Mouse (Mus musculus): Measurements from ENCODE around the gene Nxn. TPM values are rescaled to one million over a fixed set of nuclear protein-coding genes. Genes with fewer than 3 reads are reported as not detected.

The Nxn gene
- polyA plus RNA-seq, 1 experiment, result 7.4 TPM

- 64% methylated on average over 5 of the region's 5 CpGs for WGBS
- H3K27ac ChIP-seq (ENCODE audit: insufficient read depth, low read depth, low read length), result no peak overlapping the region
- H3K4me3 ChIP-seq (ENCODE audit: low read depth, low read length), result no peak overlapping the region
- H3K27me3 ChIP-seq (ENCODE audit: control insufficient read depth, insufficient read depth, low read length), result no peaks in the 10 kb centered on the region
- TF ChIP-seq CTCF (IDR thresholded peaks at IDR 0.05; ENCODE audit: extremely low read depth, insufficient read length, insufficient replicate concordance, low read depth, low read length) (no peak), POLR2A (IDR thresholded peaks at IDR 0.05; ENCODE audit: low read depth, low read length) (no peak)
- peaks cover 3% of the 10 kb centered on the region; the same call in 1 of the 2 replicates for H3K4me1 ChIP-seq (ENCODE audit: control insufficient read depth, insufficient read depth, insufficient read length, low read length)
- no peaks in the 10 kb centered on the region for H3K36me3 ChIP-seq (ENCODE audit: control insufficient read depth, insufficient read depth, low read length)
Observed at GRCm38 (mm10) chr11:76322939-76323338, 76.0 kb downstream of the Nxn start.

DNA sequence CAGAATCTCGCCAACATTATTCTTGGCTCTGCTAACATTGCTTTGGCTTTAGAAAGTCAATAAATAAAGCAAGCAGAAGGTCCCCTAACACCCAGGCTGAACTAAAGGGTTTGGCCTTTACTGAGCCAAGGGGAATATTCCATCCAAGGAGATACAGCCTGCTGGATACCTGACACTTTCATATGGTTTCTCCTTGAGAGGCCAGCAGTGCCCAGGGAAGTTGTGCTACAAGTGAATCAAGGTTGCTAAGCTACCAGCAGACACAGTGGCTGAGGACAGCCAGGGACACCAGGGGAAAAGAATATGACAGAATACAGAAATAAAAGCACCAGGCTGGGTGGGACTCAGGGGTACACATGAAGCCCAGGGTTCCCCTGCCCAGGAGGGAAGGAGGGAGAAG, 76.9 kb downstream of the Nxn start:
- TF ChIP-seq CTCF (IDR thresholded peaks at IDR 0.05; ENCODE audit: extremely low read depth, insufficient read length, insufficient replicate concordance, low read depth, low read length), result no peak
- TF ChIP-seq POLR2A (IDR thresholded peaks at IDR 0.05; ENCODE audit: low read depth, low read length), result no peak
- H3K27me3 ChIP-seq (ENCODE audit: control insufficient read depth, insufficient read depth, low read length), result no peaks in the 10 kb centered on the region
- no peak overlapping the region for H3K27ac ChIP-seq (ENCODE audit: insufficient read depth, low read depth, low read length)
- H3K4me1 ChIP-seq (ENCODE audit: control insufficient read depth, insufficient read depth, insufficient read length, low read length), result peaks cover 3% of the 10 kb centered on the region; the same call in 1 of the 2 replicates
- H3K4me3 ChIP-seq (ENCODE audit: low read depth, low read length), result no peak overlapping the region
- no peaks in the 10 kb centered on the region for H3K36me3 ChIP-seq (ENCODE audit: control insufficient read depth, insufficient read depth, low read length)
- WGBS, result 76% methylated on average over 1 of the region's 1 CpGs

GRCm38 (mm10) chr11:76320475-76320874, 78.5 kb downstream of the Nxn start:
- H3K36me3 ChIP-seq (ENCODE audit: control insufficient read depth, insufficient read depth, low read length), result no peaks in the 10 kb centered on the region
- no peaks in the 10 kb centered on the region for H3K27me3 ChIP-seq (ENCODE audit: control insufficient read depth, insufficient read depth, low read length)
- no peak for TF ChIP-seq POLR2A (IDR thresholded peaks at IDR 0.05; ENCODE audit: low read depth, low read length)
- TF ChIP-seq CTCF (IDR thresholded peaks at IDR 0.05; ENCODE audit: extremely low read depth, insufficient read length, insufficient replicate concordance, low read depth, low read length), result no peak
- no peak overlapping the region for H3K27ac ChIP-seq (ENCODE audit: insufficient read depth, low read depth, low read length)
- no peak overlapping the region for H3K4me3 ChIP-seq (ENCODE audit: low read depth, low read length)
- H3K4me1 ChIP-seq (ENCODE audit: control insufficient read depth, insufficient read depth, insufficient read length, low read length), result no peaks in the 10 kb centered on the region
- WGBS, result 89% methylated on average over 9 of the region's 9 CpGs

DNA sequence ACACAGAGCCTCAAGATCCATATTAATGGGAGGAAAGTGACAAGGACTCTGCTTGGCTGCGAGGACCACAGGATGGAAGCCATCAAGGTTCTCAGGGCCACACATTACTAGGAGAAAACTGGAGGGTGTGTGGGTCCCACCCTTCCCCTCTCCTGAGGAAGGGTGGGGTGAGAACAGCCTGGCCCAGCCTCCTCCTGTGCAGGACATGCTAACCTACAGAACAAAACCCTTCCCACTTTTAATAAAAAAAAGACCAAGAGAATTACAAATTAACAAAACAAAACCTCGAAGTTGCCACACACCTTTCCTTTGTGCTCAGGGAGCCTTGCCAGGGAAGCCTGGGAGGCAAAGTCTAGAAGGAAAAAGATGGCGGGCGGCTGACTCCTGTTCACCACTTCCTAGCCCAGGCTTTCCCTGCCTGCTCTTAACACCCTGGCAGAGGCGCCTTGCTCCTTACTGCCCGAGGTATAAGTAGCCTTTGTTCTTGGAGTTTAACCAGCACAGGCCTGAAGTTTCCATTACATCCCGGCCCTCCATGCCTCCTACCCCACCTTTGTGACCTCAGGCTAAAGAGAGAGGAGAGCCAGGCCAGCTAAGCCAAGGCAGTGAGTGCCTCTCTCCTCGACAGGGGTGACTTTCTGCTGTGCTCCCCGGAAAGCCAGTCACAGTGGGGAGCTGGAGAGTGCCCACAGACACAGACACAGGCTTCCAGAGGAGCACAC, 79.1 kb downstream of the Nxn start:
- H3K36me3 ChIP-seq (ENCODE audit: control insufficient read depth, insufficient read depth, low read length), result no peaks in the 10 kb centered on the region
- no peaks in the 10 kb centered on the region for H3K27me3 ChIP-seq (ENCODE audit: control insufficient read depth, insufficient read depth, low read length)
- H3K4me3 ChIP-seq (ENCODE audit: low read depth, low read length), result no peak overlapping the region
- WGBS, result 72% methylated on average over 9 of the region's 9 CpGs
- no peak overlapping the region for H3K27ac ChIP-seq (ENCODE audit: insufficient read depth, low read depth, low read length)
- no peaks in the 10 kb centered on the region for H3K4me1 ChIP-seq (ENCODE audit: control insufficient read depth, insufficient read depth, insufficient read length, low read length)
- TF ChIP-seq CTCF (IDR thresholded peaks at IDR 0.05; ENCODE audit: extremely low read depth, insufficient read length, insufficient replicate concordance, low read depth, low read length), result no peak

- TF ChIP-seq CTCF (IDR thresholded peaks at IDR 0.05; ENCODE audit: extremely low read depth, insufficient read length, insufficient replicate concordance, low read depth, low read length), result no peak
- TF ChIP-seq POLR2A (IDR thresholded peaks at IDR 0.05; ENCODE audit: low read depth, low read length), result no peak
- no peak overlapping the region for H3K4me3 ChIP-seq (ENCODE audit: low read depth, low read length)
- no peaks in the 10 kb centered on the region for H3K27me3 ChIP-seq (ENCODE audit: control insufficient read depth, insufficient read depth, low read length)
- WGBS, result 75% methylated on average over 2 of the region's 2 CpGs
- no peak overlapping the region for H3K27ac ChIP-seq (ENCODE audit: insufficient read depth, low read depth, low read length)
- no peaks in the 10 kb centered on the region for H3K4me1 ChIP-seq (ENCODE audit: control insufficient read depth, insufficient read depth, insufficient read length, low read length)
- H3K36me3 ChIP-seq (ENCODE audit: control insufficient read depth, insufficient read depth, low read length), result no peaks in the 10 kb centered on the region
Observed at GRCm38 (mm10) chr11:76317904-76318303, 81.0 kb downstream of the Nxn start.

GRCm38 (mm10) chr11:76315785-76316444, 83.0 kb downstream of the Nxn start:
- TF ChIP-seq CTCF (IDR thresholded peaks at IDR 0.05; ENCODE audit: extremely low read depth, insufficient read length, insufficient replicate concordance, low read depth, low read length) (no peak), POLR2A (IDR thresholded peaks at IDR 0.05; ENCODE audit: low read depth, low read length) (no peak)
- Histone ChIP-seq H3K27me3 (ENCODE audit: control insufficient read depth, insufficient read depth, low read length) (no peaks in the 10 kb centered on the region), H3K4me3 (ENCODE audit: low read depth, low read length) (no peak overlapping the region), H3K36me3 (ENCODE audit: control insufficient read depth, insufficient read depth, low read length) (no peaks in the 10 kb centered on the region), H3K4me1 (ENCODE audit: control insufficient read depth, insufficient read depth, insufficient read length, low read length) (no peaks in the 10 kb centered on the region), H3K27ac (ENCODE audit: insufficient read depth, low read depth, low read length) (no peak overlapping the region)
- 70% methylated on average over 5 of the region's 5 CpGs for WGBS

DNA sequence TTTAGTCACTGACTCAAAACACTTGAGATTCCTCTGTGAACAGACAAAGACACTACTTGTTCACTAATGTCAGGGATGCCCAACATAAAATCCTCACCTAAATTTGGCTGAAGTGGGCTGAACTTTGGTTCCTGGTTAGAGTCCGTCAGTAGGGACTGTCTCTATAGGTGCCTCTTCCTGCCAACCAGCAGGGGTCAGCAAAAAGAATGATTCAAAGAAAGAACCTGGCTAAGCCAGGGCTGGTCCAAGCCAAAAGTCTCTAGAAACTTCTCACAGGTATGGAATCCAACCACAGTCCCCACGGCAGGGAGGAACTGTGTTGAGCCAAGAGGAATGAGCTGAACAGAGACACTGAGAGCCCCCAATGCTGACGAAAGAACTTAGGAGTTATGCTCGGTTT, 84.2 kb downstream of the Nxn start:
- H3K27ac ChIP-seq (ENCODE audit: insufficient read depth, low read depth, low read length), result no peak overlapping the region
- TF ChIP-seq CTCF (IDR thresholded peaks at IDR 0.05; ENCODE audit: extremely low read depth, insufficient read length, insufficient replicate concordance, low read depth, low read length) (peak; percentile 31; the same call in 1 of the 2 replicates), POLR2A (IDR thresholded peaks at IDR 0.05; ENCODE audit: low read depth, low read length) (no peak)
- H3K4me1 ChIP-seq (ENCODE audit: control insufficient read depth, insufficient read depth, insufficient read length, low read length), result peaks cover 4% of the 10 kb centered on the region; the same call in 1 of the 2 replicates
- WGBS, result 52% methylated on average over 4 of the region's 4 CpGs
- no peaks in the 10 kb centered on the region for H3K36me3 ChIP-seq (ENCODE audit: control insufficient read depth, insufficient read depth, low read length)
- no peak overlapping the region for H3K4me3 ChIP-seq (ENCODE audit: low read depth, low read length)
- H3K27me3 ChIP-seq (ENCODE audit: control insufficient read depth, insufficient read depth, low read length), result no peaks in the 10 kb centered on the region
